Mouse (Mus musculus): ENCODE data around the gene Rora.

- no peak for TF ChIP-seq POLR2A (IDR thresholded peaks at IDR 0.05; ENCODE audit: insufficient read length, low read depth)
- no peak for TF ChIP-seq USF1 (IDR thresholded peaks at IDR 0.05; ENCODE audit: low read depth)
- no peak for TF ChIP-seq MYOG (IDR thresholded peaks at IDR 0.05; ENCODE audit: control insufficient read depth in 1 of 3, insufficient read depth in 1 of 3, insufficient read length in 2 of 3, low read depth in 2 of 3)
- TF ChIP-seq MYOD1 (IDR thresholded peaks at IDR 0.05; ENCODE audit: control insufficient read depth in 1 of 3, insufficient read length in 2 of 3, low read depth in 2 of 3) = no peak
- no peak for TF ChIP-seq SRF (IDR thresholded peaks at IDR 0.05; ENCODE audit: control insufficient read depth, insufficient read length, low read depth)
- no peak for TF ChIP-seq TCF12 (IDR thresholded peaks at IDR 0.05; ENCODE audit: insufficient read depth, poor library complexity, severe bottlenecking)
- TF ChIP-seq POLR2AphosphoS2 (IDR thresholded peaks at IDR 0.05; ENCODE audit: insufficient read length, low read depth) = no peak
- TF ChIP-seq MAX (IDR thresholded peaks at IDR 0.05; ENCODE audit: low read depth) = no peak
- no peak for TF ChIP-seq E2F4 (IDR thresholded peaks at IDR 0.05; ENCODE audit: insufficient read depth)
- no peak for TF ChIP-seq CEBPB (IDR thresholded peaks at IDR 0.05; ENCODE audit: insufficient read depth, poor library complexity, severe bottlenecking)
Measured at GRCm38 (mm10) chr9:69051890-69052289, 398.3 kb downstream of the Rora start.
